Mouse (Mus musculus): Measurements from ENCODE around the gene Gpr174. TPM values are rescaled to one million over a fixed set of nuclear protein-coding genes. Genes with fewer than 3 reads are reported as not detected.
"Not testable (repeated sequence)": the region's sequence is repeated elsewhere in the genome, so short reads cannot be mapped to it uniquely, and the experiment has no call there.

The Gpr174 gene
- total RNA-seq (2017) = 0.65 and 2.1 TPM in 2 replicates

DNA sequence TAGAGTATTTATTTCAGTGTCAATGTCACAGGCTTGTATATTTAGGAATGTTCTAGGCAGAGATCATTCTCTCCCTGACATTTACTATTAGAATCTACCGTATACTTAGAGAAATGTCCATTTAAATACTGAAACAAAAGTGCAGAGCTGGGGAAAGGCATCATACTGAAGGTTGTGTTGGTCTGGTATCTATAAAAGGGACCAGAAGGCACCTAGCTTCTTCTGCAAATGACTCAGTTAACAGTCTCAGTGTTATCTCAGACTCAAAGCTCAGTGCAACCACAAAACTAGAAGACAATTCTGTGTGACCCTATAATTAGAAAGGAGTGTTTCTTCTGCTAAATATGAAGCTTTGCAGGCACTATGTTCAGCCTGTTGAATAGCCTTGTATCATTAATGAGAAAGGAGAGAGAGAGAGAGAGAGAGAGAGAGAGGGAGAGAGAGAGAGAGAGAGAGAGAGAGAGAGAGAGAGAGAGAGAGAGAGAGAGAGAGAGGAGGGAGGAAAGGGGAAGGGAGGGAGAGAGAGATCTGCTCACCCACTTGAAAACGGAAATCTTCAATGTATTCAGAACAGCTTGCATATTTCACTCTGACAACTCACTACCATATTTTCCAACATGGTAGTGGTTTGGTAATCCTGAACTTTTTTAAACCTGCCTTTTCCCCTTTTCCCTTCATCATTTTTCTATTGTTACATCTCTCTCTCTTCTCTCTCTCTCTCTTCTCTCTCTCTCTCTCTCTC lies at the start of gene Gpr174:
Gene Gpr174, plus strand, starts transcription at position 393 of the 742 bp plus-strand sequence.
- no peak for ATAC-seq (replicated peaks in 1 of 2; ENCODE audit: insufficient read depth in 1 of 2, low FRiP score in 2 of 2, low TSS enrichment in 1 of 2, low read depth in 1 of 2, poor library complexity in 2 of 2, severe bottlenecking in 2 of 2)

DNA sequence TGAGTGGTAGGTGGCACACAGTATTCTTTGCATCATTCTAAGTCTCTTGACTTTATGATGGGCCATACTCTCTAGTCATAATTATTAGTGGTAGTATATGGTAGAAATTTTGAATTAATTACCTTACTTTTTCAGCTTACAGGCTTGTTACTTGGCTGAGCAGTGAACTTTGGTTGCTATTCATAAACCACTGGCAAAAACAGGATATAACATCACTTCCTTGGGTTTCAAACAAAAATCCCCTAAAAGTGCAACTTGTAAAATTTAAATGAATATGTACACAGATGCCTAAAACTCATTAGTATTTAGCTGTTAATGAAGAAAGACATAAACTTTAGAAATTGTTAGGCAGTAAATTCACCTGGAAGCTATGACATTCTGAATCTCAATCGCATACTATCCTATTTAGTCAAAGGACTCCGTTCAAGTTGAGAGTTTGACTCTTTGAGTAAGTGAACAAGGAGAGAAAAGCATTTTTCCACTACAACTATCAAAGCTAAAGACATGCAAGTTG lies 38.0 kb upstream of the Gpr174 start:
- peak; percentile 56 to 62; a peak in 3 of 4 replicates for ATAC-seq (replicated peaks in 1 of 2; ENCODE audit: insufficient read depth in 1 of 2, low FRiP score in 2 of 2, low TSS enrichment in 1 of 2, low read depth in 1 of 2, poor library complexity in 2 of 2, severe bottlenecking in 2 of 2)

DNA sequence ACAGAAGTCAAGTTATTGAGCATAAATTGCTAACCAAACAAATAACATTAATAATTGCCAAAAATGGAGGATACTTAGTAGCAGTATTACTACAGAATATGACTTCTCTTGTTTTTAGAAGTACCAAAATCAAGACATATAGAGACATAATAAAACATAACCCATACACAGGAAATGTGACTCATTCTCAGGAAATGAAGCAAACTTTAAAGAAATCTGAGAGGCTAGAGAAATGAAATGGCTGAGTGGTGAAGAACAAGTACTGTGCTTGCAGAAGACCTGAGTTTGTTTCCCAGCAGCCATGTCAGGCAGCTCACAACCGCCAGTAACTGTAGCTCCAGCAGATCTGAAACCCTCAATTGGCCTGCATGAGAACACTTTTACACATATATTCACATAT lies 30.8 kb upstream of the Gpr174 start:
- no peak for ATAC-seq (replicated peaks in 1 of 2; ENCODE audit: insufficient read depth in 1 of 2, low FRiP score in 2 of 2, low TSS enrichment in 1 of 2, low read depth in 1 of 2, poor library complexity in 2 of 2, severe bottlenecking in 2 of 2)

GRCm38 (mm10) chrX:107231214-107231613 lies 24.5 kb upstream of the Gpr174 start:
- ATAC-seq (replicated peaks in 1 of 2; ENCODE audit: insufficient read depth in 1 of 2, low FRiP score in 2 of 2, low TSS enrichment in 1 of 2, low read depth in 1 of 2, poor library complexity in 2 of 2, severe bottlenecking in 2 of 2) = no peak

- ATAC-seq (replicated peaks in 1 of 2; ENCODE audit: insufficient read depth in 1 of 2, low FRiP score in 2 of 2, low TSS enrichment in 1 of 2, low read depth in 1 of 2, poor library complexity in 2 of 2, severe bottlenecking in 2 of 2) = peak in 1 of 2 experiments; percentile 56; a peak in 1 of 4 replicates
These were observed 21.0 kb upstream of the Gpr174 start for GRCm38 (mm10) chrX:107234655-107235054.

DNA sequence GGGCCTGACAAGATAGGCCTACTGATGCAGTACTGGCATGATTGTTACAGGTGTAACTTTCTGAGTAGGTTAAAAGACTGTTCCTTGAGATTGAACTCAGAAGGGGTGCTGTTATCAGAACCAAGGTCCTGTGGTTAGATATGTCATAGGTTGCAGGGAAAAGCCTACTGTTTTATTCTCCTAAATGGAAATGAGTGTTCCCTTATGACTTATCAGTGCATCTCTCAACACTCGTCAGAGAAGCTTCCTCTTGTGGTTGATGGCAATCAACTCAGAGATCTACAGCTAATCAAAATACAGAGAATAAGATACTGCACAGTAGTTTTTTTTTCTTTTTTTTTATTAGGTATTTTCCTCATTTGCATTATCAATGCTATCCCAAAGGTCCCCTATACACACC lies 19.2 kb upstream of the Gpr174 start:
- no peak for ATAC-seq (replicated peaks in 1 of 2; ENCODE audit: insufficient read depth in 1 of 2, low FRiP score in 2 of 2, low TSS enrichment in 1 of 2, low read depth in 1 of 2, poor library complexity in 2 of 2, severe bottlenecking in 2 of 2)

- peak; percentile 95 to 100 for ATAC-seq (replicated peaks in 1 of 2; ENCODE audit: insufficient read depth in 1 of 2, low FRiP score in 2 of 2, low TSS enrichment in 1 of 2, low read depth in 1 of 2, poor library complexity in 2 of 2, severe bottlenecking in 2 of 2)
These were observed 5.3 kb upstream of the Gpr174 start for GRCm38 (mm10) chrX:107250390-107250789.

GRCm38 (mm10) chrX:107264619-107265018 lies 8.9 kb downstream of the Gpr174 start:
- peak; percentile 22 to 53; a peak in 3 of 4 replicates for ATAC-seq (replicated peaks in 1 of 2; ENCODE audit: insufficient read depth in 1 of 2, low FRiP score in 2 of 2, low TSS enrichment in 1 of 2, low read depth in 1 of 2, poor library complexity in 2 of 2, severe bottlenecking in 2 of 2)

GRCm38 (mm10) chrX:107277606-107278005 lies 21.9 kb downstream of the Gpr174 start:
- no peak for ATAC-seq (replicated peaks in 1 of 2; ENCODE audit: insufficient read depth in 1 of 2, low FRiP score in 2 of 2, low TSS enrichment in 1 of 2, low read depth in 1 of 2, poor library complexity in 2 of 2, severe bottlenecking in 2 of 2)

DNA sequence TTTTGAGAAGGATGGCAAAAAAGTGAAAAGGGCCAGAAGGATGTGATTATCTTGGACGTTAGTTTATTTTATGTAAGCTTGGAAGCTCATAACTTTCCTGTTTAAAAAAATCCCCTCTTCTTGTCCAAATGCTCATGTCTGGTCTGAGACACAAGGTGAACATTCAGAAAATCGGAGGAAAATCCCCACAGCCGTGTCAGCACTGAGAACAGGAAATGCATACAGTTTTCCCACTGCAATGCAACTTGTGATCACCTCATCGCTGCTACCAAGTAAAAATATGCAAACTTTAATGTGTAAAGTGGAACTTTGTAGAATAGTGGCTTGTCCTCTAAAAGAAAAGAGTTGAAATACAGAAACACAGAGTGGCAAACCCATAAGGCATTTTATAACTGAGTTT lies 28.5 kb downstream of the Gpr174 start:
- no peak for ATAC-seq (replicated peaks in 1 of 2; ENCODE audit: insufficient read depth in 1 of 2, low FRiP score in 2 of 2, low TSS enrichment in 1 of 2, low read depth in 1 of 2, poor library complexity in 2 of 2, severe bottlenecking in 2 of 2)

- ATAC-seq (replicated peaks in 1 of 2; ENCODE audit: insufficient read depth in 1 of 2, low FRiP score in 2 of 2, low TSS enrichment in 1 of 2, low read depth in 1 of 2, poor library complexity in 2 of 2, severe bottlenecking in 2 of 2) = not testable (repeated sequence)
These were observed 42.2 kb downstream of the Gpr174 start for GRCm38 (mm10) chrX:107297861-107298260.

- peak in 1 of 2 experiments; percentile 32; a peak in 2 of 4 replicates for ATAC-seq (replicated peaks in 1 of 2; ENCODE audit: insufficient read depth in 1 of 2, low FRiP score in 2 of 2, low TSS enrichment in 1 of 2, low read depth in 1 of 2, poor library complexity in 2 of 2, severe bottlenecking in 2 of 2)
These were observed 43.1 kb downstream of the Gpr174 start for GRCm38 (mm10) chrX:107298761-107299160.

DNA sequence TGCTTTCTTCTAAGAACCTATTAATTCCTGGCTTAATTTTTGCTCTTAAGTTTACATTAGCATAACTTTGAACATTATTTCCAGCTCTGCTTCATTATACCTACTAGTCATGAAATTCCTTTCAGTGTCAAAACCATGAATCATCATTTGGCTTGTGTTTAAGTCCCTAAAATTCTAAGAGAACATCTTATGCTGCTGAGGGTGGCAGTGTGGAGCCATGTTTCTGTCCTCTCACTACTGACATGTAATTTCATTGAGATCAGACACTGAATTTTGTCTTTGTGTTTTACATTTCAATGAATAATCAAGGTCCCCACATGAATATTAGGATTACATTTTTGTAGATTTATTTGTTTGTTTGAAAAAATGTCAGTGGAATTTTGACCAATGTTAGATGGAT lies 50.8 kb downstream of the Gpr174 start:
- ATAC-seq (replicated peaks in 1 of 2; ENCODE audit: insufficient read depth in 1 of 2, low FRiP score in 2 of 2, low TSS enrichment in 1 of 2, low read depth in 1 of 2, poor library complexity in 2 of 2, severe bottlenecking in 2 of 2) = no peak

DNA sequence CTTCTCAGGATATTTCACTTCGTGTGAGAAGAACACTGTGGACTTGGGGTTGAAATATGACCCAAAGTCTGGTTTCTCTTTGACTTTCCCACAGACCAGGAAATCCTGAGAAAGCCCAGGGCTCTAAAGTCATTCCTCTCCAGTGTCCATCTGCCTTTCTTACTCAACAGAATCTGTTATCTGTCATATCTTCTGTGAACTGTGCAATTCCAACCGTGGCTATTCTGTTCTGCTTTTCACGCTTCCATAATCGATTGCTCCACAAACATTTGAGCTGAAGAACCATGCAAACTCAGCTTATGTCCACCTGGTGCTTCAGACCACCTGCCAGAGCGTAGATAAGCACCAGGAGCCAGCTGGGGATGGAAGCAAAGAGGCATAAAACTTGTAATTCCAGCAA lies 56.9 kb downstream of the Gpr174 start:
- no peak; a peak in 1 of 4 replicates for ATAC-seq (replicated peaks in 1 of 2; ENCODE audit: insufficient read depth in 1 of 2, low FRiP score in 2 of 2, low TSS enrichment in 1 of 2, low read depth in 1 of 2, poor library complexity in 2 of 2, severe bottlenecking in 2 of 2)

DNA sequence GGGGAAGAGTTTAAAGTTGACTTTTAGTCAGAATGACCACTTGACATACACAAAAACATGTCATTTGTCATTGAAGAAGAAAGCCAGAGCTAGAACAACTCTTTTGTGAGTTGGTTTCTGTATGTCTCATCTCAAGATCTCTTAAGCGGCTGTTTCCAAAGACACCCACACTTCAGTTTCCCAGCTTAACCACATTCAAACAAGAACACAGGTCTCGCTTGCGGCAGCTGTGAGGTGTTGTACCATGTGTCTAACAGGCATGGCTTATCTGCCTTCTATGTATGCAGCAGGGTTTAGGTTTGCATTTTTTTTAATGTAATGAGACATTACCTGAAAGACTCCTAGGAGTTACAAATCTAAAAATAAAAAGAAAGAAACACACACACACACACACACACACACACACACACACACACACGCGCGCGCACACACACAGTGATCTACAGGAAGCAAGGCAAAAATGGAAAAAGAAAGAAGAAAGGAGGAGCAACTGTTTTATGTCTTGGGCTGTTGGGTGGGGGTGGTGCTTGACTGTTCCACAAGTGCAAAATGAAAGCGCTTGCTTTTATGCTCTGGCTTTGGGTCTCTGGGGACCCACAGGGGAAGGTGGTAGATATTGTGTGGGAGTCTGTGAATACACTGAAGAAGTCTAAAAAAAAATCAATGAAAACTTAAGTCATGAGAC lies 70.2 kb downstream of the Gpr174 start:
- ATAC-seq (replicated peaks in 1 of 2; ENCODE audit: insufficient read depth in 1 of 2, low FRiP score in 2 of 2, low TSS enrichment in 1 of 2, low read depth in 1 of 2, poor library complexity in 2 of 2, severe bottlenecking in 2 of 2) = peak; percentile 48 to 78; a peak in 3 of 4 replicates

GRCm38 (mm10) chrX:107329849-107330248 lies 74.2 kb downstream of the Gpr174 start:
- peak; percentile 53 to 69; a peak in 3 of 4 replicates for ATAC-seq (replicated peaks in 1 of 2; ENCODE audit: insufficient read depth in 1 of 2, low FRiP score in 2 of 2, low TSS enrichment in 1 of 2, low read depth in 1 of 2, poor library complexity in 2 of 2, severe bottlenecking in 2 of 2)

DNA sequence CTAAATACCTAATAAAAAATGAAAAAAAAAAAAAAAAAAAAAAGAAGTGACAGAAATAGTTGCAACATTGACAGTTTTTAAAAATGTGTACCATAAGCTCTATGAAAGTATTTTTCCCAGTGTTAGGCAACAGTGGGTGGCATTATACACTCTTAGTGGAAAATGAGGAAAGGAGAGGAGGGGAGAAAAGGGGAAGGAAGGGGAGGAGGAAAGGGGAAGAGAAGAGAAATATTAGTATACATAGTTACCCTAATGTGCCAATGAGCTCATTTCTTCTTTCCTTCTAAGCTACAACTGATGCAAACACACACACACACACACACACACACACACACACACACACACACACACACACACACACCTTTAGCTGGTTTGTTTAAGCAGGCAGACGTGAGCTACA lies 80.9 kb downstream of the Gpr174 start:
- no peak; a peak in 1 of 4 replicates for ATAC-seq (replicated peaks in 1 of 2; ENCODE audit: insufficient read depth in 1 of 2, low FRiP score in 2 of 2, low TSS enrichment in 1 of 2, low read depth in 1 of 2, poor library complexity in 2 of 2, severe bottlenecking in 2 of 2)

- ATAC-seq (replicated peaks in 1 of 2; ENCODE audit: insufficient read depth in 1 of 2, low FRiP score in 2 of 2, low TSS enrichment in 1 of 2, low read depth in 1 of 2, poor library complexity in 2 of 2, severe bottlenecking in 2 of 2) = no peak
These were observed 86.3 kb downstream of the Gpr174 start for GRCm38 (mm10) chrX:107341980-107342379.

All from hematopoietic stem cell, adult 5-6 weeks (primary cell).